Mouse (Mus musculus): ENCODE data around the gene Fpr2. TPM values are rescaled to one million over a fixed set of nuclear protein-coding genes. Genes with fewer than 3 reads are reported as not detected.

Gene Fpr2
- polyA plus RNA-seq, 1 experiment, result not detected

DNA sequence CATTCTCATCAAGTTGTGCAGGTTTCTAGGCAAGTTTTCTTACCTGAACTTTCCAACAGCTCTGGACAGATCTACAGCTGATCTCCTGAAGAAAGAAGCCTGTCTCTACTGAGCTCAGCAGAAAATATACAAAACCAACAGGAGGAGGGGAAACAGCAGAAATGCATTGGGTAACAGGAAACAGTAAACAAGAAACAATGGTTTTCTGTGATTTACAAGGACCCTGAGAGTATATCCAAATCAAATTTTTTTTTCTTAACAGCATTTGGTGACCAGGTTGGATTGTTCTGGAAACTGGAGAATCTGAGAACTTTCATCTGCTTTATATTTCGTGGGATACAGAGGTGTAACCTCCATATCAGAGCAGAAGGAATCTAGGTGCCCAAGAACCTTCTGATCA lies 3.8 kb upstream of the Fpr2 start, which contains the start of gene Fpr1:
Gene Fpr1, minus strand, starts transcription at position 101 of the 400 bp plus-strand sequence.
- no peaks in the 10 kb centered on the region for H3K36me3 ChIP-seq (ENCODE audit: control insufficient read depth, insufficient read depth)
- H3K27me3 ChIP-seq (ENCODE audit: control insufficient read depth, insufficient read depth, insufficient read length), result no peaks in the 10 kb centered on the region
- H3ac ChIP-seq (ENCODE audit: control insufficient read depth, insufficient read length), result no peak within 1 kb of the TSS
- H3K4me2 ChIP-seq (ENCODE audit: low read depth), result no peak within 1 kb of the TSS
- TF ChIP-seq REST (IDR thresholded peaks at IDR 0.05; ENCODE audit: insufficient read depth, insufficient read length) (no peak), SRF (IDR thresholded peaks at IDR 0.05; ENCODE audit: control insufficient read depth, insufficient read length, low read depth) (no peak), MYOG (IDR thresholded peaks at IDR 0.05; ENCODE audit: control insufficient read depth in 1 of 3, insufficient read depth in 1 of 3, insufficient read length in 2 of 3, low read depth in 2 of 3) (no peak), USF1 (IDR thresholded peaks at IDR 0.05; ENCODE audit: low read depth) (no peak), MYOD1 (IDR thresholded peaks at IDR 0.05; ENCODE audit: control insufficient read depth in 1 of 3, insufficient read length in 2 of 3, low read depth in 2 of 3) (no peak), POLR2AphosphoS2 (IDR thresholded peaks at IDR 0.05; ENCODE audit: insufficient read length, low read depth) (no peak), MAX (IDR thresholded peaks at IDR 0.05; ENCODE audit: low read depth) (no peak), TCF3 (IDR thresholded peaks at IDR 0.05; ENCODE audit: insufficient read length, low read depth) (no peak), POLR2A (IDR thresholded peaks at IDR 0.05; ENCODE audit: insufficient read length, low read depth) (no peak), CEBPB (IDR thresholded peaks at IDR 0.05; ENCODE audit: insufficient read depth, poor library complexity, severe bottlenecking) (no peak), TCF12 (IDR thresholded peaks at IDR 0.05; ENCODE audit: insufficient read depth, poor library complexity, severe bottlenecking) (no peak), E2F4 (IDR thresholded peaks at IDR 0.05; ENCODE audit: insufficient read depth) (no peak)
- H3K4me3 ChIP-seq, result no peak within 1 kb of the TSS
- no peaks in the 10 kb centered on the region for H3K79me2 ChIP-seq (ENCODE audit: control insufficient read depth, insufficient read depth)

DNA sequence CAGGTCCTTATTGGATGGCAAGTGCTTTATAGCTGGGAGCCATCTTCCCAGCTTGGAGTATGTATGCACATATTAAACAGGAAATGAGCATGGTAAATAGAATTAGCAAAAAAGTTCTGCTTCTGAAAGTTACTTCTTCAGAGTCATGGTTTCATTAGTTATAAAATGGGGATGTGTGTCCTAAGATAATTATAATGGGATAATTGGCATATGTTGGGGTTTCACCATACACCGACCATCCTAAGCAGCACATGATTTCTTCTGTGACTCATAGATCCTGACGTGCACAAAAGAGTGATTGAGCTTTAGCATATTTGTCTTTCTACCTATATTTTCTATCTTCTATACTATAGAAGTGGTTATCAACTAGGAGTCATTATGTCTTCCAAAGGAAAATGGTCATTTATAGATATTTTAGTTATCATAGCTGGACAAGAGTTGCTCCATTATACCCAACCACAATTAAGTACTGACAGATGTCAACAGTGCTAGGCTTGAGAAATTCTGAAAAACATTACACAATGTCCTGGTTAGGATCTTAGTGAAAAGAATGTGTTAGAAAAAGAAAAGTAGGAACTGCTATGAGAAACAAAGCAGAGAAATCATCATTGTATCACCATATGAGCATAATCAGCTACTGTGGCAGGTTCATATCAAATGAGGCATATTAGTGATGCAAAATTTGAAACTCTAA lies 2.3 kb downstream of the Fpr2 start:
- Histone ChIP-seq H3ac (ENCODE audit: control insufficient read depth, insufficient read length) (no peak overlapping the region), H3K4me2 (ENCODE audit: low read depth) (no peak overlapping the region), H3K27me3 (ENCODE audit: control insufficient read depth, insufficient read depth, insufficient read length) (no peaks in the 10 kb centered on the region), H3K79me2 (ENCODE audit: control insufficient read depth, insufficient read depth) (no peaks in the 10 kb centered on the region), H3K36me3 (ENCODE audit: control insufficient read depth, insufficient read depth) (no peaks in the 10 kb centered on the region), H3K4me3 (no peak overlapping the region)
- TF ChIP-seq CEBPB (IDR thresholded peaks at IDR 0.05; ENCODE audit: insufficient read depth, poor library complexity, severe bottlenecking), result no peak
- no peak for TF ChIP-seq E2F4 (IDR thresholded peaks at IDR 0.05; ENCODE audit: insufficient read depth)
- TF ChIP-seq TCF3 (IDR thresholded peaks at IDR 0.05; ENCODE audit: insufficient read length, low read depth), result no peak
- no peak for TF ChIP-seq MAX (IDR thresholded peaks at IDR 0.05; ENCODE audit: low read depth)
- no peak for TF ChIP-seq REST (IDR thresholded peaks at IDR 0.05; ENCODE audit: insufficient read depth, insufficient read length)
- TF ChIP-seq POLR2A (IDR thresholded peaks at IDR 0.05; ENCODE audit: insufficient read length, low read depth), result no peak
- no peak for TF ChIP-seq SRF (IDR thresholded peaks at IDR 0.05; ENCODE audit: control insufficient read depth, insufficient read length, low read depth)
- TF ChIP-seq MYOD1 (IDR thresholded peaks at IDR 0.05; ENCODE audit: control insufficient read depth in 1 of 3, insufficient read length in 2 of 3, low read depth in 2 of 3), result no peak
- no peak for TF ChIP-seq USF1 (IDR thresholded peaks at IDR 0.05; ENCODE audit: low read depth)
- no peak for TF ChIP-seq POLR2AphosphoS2 (IDR thresholded peaks at IDR 0.05; ENCODE audit: insufficient read length, low read depth)
- no peak for TF ChIP-seq TCF12 (IDR thresholded peaks at IDR 0.05; ENCODE audit: insufficient read depth, poor library complexity, severe bottlenecking)
- no peak for TF ChIP-seq MYOG (IDR thresholded peaks at IDR 0.05; ENCODE audit: control insufficient read depth in 1 of 3, insufficient read depth in 1 of 3, insufficient read length in 2 of 3, low read depth in 2 of 3)

DNA sequence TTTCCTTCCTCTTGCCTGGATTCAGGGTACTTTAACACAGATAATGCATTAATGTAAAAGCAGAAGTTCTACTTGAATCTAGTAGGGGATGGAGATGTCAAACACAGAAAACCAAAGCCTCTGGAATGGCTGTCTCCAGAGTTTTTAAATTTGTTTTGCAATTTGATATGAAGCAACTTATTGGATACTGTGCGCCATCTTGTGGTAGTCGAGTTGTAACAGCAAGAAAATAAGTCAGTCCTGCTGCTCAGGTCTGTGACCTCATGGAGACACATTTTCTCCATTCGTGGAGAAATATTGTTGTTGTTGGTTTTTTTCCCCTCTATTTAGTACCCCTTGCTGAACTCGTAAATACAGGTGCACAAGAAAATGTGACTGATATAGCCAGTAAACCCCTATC lies 8.4 kb downstream of the Fpr2 start:
- H3K36me3 ChIP-seq (ENCODE audit: control insufficient read depth, insufficient read depth), result no peaks in the 10 kb centered on the region
- no peaks in the 10 kb centered on the region for H3K79me2 ChIP-seq (ENCODE audit: control insufficient read depth, insufficient read depth)
- H3K4me2 ChIP-seq (ENCODE audit: low read depth), result no peak overlapping the region
- H3K4me3 ChIP-seq, result no peak overlapping the region
- no peaks in the 10 kb centered on the region for H3K27me3 ChIP-seq (ENCODE audit: control insufficient read depth, insufficient read depth, insufficient read length)
- TF ChIP-seq MYOD1 (IDR thresholded peaks at IDR 0.05; ENCODE audit: control insufficient read depth in 1 of 3, insufficient read length in 2 of 3, low read depth in 2 of 3), result no peak
- TF ChIP-seq POLR2A (IDR thresholded peaks at IDR 0.05; ENCODE audit: insufficient read length, low read depth), result no peak
- TF ChIP-seq MAX (IDR thresholded peaks at IDR 0.05; ENCODE audit: low read depth), result no peak
- TF ChIP-seq E2F4 (IDR thresholded peaks at IDR 0.05; ENCODE audit: insufficient read depth), result no peak
- TF ChIP-seq USF1 (IDR thresholded peaks at IDR 0.05; ENCODE audit: low read depth), result no peak
- TF ChIP-seq CEBPB (IDR thresholded peaks at IDR 0.05; ENCODE audit: insufficient read depth, poor library complexity, severe bottlenecking), result no peak
- no peak for TF ChIP-seq REST (IDR thresholded peaks at IDR 0.05; ENCODE audit: insufficient read depth, insufficient read length)
- no peak overlapping the region for H3ac ChIP-seq (ENCODE audit: control insufficient read depth, insufficient read length)

DNA sequence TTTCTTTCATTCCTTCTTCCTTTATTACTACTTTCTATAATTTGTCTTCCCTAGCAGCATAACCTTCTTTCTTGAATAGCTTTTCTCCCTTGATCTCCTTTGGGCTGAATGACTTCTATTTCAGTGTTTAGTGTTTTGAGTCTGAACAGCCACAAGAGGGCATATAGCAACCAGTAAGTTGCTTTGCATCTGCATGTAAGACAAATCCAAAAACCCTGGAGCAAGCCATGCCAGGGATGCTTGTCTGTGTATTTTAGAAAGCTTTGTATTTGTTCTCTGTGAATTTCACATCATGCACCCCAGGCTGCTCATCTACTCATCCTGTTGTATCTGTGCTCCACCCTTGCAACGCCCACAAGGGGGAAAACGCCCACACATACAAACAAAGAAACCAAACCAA lies 11.6 kb downstream of the Fpr2 start:
- Histone ChIP-seq H3K4me3 (no peak overlapping the region), H3K4me2 (ENCODE audit: low read depth) (no peak overlapping the region), H3K36me3 (ENCODE audit: control insufficient read depth, insufficient read depth) (no peaks in the 10 kb centered on the region), H3K27me3 (ENCODE audit: control insufficient read depth, insufficient read depth, insufficient read length) (no peaks in the 10 kb centered on the region), H3ac (ENCODE audit: control insufficient read depth, insufficient read length) (no peak overlapping the region), H3K79me2 (ENCODE audit: control insufficient read depth, insufficient read depth) (no peaks in the 10 kb centered on the region)
- no peak for TF ChIP-seq E2F4 (IDR thresholded peaks at IDR 0.05; ENCODE audit: insufficient read depth)
- no peak for TF ChIP-seq POLR2AphosphoS2 (IDR thresholded peaks at IDR 0.05; ENCODE audit: insufficient read length, low read depth)
- TF ChIP-seq MAX (IDR thresholded peaks at IDR 0.05; ENCODE audit: low read depth), result no peak
- no peak for TF ChIP-seq MYOD1 (IDR thresholded peaks at IDR 0.05; ENCODE audit: control insufficient read depth in 1 of 3, insufficient read length in 2 of 3, low read depth in 2 of 3)

DNA sequence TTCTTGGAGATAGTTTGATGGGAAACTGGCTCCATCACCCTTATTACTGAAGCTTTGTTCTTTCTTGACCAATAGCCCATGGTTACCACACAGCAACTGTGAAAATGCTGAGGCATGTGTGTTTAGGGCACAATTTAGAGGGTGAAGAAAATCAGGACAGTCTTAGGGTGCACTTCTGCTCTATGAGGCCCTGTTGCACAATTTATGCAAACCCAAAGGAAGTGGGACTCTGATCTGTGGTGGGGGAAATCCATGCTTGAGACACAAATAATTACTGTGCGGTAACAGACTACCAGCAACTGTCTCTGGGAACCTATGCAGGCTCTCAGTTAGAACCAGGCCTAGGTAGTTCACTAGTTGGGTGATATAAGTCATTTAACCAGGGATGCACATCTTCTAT lies 13.1 kb downstream of the Fpr2 start:
- Histone ChIP-seq H3K79me2 (ENCODE audit: control insufficient read depth, insufficient read depth) (no peaks in the 10 kb centered on the region), H3K4me2 (ENCODE audit: low read depth) (no peak overlapping the region), H3ac (ENCODE audit: control insufficient read depth, insufficient read length) (no peak overlapping the region), H3K27me3 (ENCODE audit: control insufficient read depth, insufficient read depth, insufficient read length) (no peaks in the 10 kb centered on the region), H3K4me3 (no peak overlapping the region), H3K36me3 (ENCODE audit: control insufficient read depth, insufficient read depth) (no peaks in the 10 kb centered on the region)
- TF ChIP-seq SRF (IDR thresholded peaks at IDR 0.05; ENCODE audit: control insufficient read depth, insufficient read length, low read depth), result no peak
- TF ChIP-seq TCF12 (IDR thresholded peaks at IDR 0.05; ENCODE audit: insufficient read depth, poor library complexity, severe bottlenecking), result no peak
- no peak for TF ChIP-seq REST (IDR thresholded peaks at IDR 0.05; ENCODE audit: insufficient read depth, insufficient read length)
- TF ChIP-seq MYOG (IDR thresholded peaks at IDR 0.05; ENCODE audit: control insufficient read depth in 1 of 3, insufficient read depth in 1 of 3, insufficient read length in 2 of 3, low read depth in 2 of 3), result no peak
- no peak for TF ChIP-seq CEBPB (IDR thresholded peaks at IDR 0.05; ENCODE audit: insufficient read depth, poor library complexity, severe bottlenecking)
- no peak for TF ChIP-seq MYOD1 (IDR thresholded peaks at IDR 0.05; ENCODE audit: control insufficient read depth in 1 of 3, insufficient read length in 2 of 3, low read depth in 2 of 3)
- no peak for TF ChIP-seq MAX (IDR thresholded peaks at IDR 0.05; ENCODE audit: low read depth)
- no peak for TF ChIP-seq USF1 (IDR thresholded peaks at IDR 0.05; ENCODE audit: low read depth)
- no peak for TF ChIP-seq POLR2A (IDR thresholded peaks at IDR 0.05; ENCODE audit: insufficient read length, low read depth)
- TF ChIP-seq POLR2AphosphoS2 (IDR thresholded peaks at IDR 0.05; ENCODE audit: insufficient read length, low read depth), result no peak
- TF ChIP-seq TCF3 (IDR thresholded peaks at IDR 0.05; ENCODE audit: insufficient read length, low read depth), result no peak
- no peak for TF ChIP-seq E2F4 (IDR thresholded peaks at IDR 0.05; ENCODE audit: insufficient read depth)

Data from myocyte (in vitro differentiated cells).